Comparison of ENCODE assay signal across 9 mouse cellular contexts in the genomic region with DNA sequence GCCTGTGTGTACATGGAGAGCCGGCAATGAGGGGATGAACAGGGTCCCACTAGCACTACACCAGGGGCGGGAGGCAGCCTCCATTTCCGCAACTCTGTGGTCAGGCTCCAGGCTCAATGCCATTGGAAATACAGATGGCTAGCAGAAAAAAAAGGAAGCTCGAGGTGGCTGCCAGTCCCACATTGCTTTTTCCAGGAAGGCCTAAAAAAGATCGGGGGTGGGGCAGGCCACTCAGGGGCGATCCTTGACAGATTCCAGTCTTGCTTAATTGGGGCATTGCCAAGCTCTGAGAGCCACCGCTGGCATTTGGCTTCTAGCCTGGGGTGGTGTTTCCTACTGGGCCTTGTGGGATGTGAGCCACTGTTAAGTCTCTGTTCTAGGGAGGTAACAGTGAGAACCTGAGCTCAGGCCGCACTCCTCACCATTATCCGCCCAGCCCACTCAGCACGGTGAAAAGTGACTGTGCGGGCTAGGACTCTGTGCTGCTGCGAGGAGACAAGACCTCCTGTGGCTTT.
DNase-seq lines count a peak whose midpoint lies in the region; ATAC-seq lines count a peak whose summit lies in the region.
"Had no signal": no experiment of that assay in that cellular context is flagged by ENCODE, and none has a peak within 500 bp of the region (broad histone marks: within the 10 kb centered on the region; RNA-seq: fewer than 3 reads in every experiment).

No protein-coding gene starts in this region.

- 74% methylated on average over 12 of the region's 12 CpGs for WGBS in forebrain, embryonic 10.5 days
- WGBS in heart, embryonic 16.5 days = 29% methylated on average over 12 of the region's 12 CpGs

- no peaks in the 10 kb centered on the region for H3K36me3 ChIP-seq in forebrain, embryonic 10.5 days (replicated peaks)
- no peaks in the 10 kb centered on the region for H3K36me3 ChIP-seq in heart, embryonic 16.5 days (ENCODE audit: control insufficient read depth, insufficient read depth)

- 0 out of 2 replicates have a peak overlapping the region, but pooled peaks have one; percentile 22 for H3K27ac ChIP-seq in forebrain, embryonic 10.5 days
- H3K27ac ChIP-seq in heart, embryonic 16.5 days (ENCODE audit: low read length) = peak overlapping the region; percentile 88

- H3K27me3 ChIP-seq in forebrain, embryonic 10.5 days (ENCODE audit: poor library complexity, severe bottlenecking) = no peaks in the 10 kb centered on the region
- no peaks in the 10 kb centered on the region for H3K27me3 ChIP-seq in heart, embryonic 16.5 days (ENCODE audit: control insufficient read depth, insufficient read depth, low read length)
- H3K27me3 ChIP-seq: CH12.LX had no signal

- H3K4me3 ChIP-seq in forebrain, embryonic 10.5 days = no peak overlapping the region
- no peak overlapping the region for H3K4me3 ChIP-seq in heart, embryonic 16.5 days (ENCODE audit: low read length)

- ATAC-seq in heart, embryonic 16.5 days (replicated peaks; ENCODE audit: extremely low read depth, insufficient read depth, low FRiP score) = peak; percentile 87
- peak; percentile 87 for ATAC-seq in megakaryocyte progenitor cell, adult 5-6 weeks (replicated peaks; ENCODE audit: poor library complexity)

- H3K9me3 ChIP-seq in forebrain, embryonic 10.5 days = peaks cover 6% of the 10 kb centered on the region; the same call in 1 of the 2 replicates
- H3K9me3 ChIP-seq in heart, embryonic 16.5 days (replicated peaks; ENCODE audit: control insufficient read depth, low read length) = no peaks in the 10 kb centered on the region

- H3K9ac ChIP-seq in heart, embryonic 16.5 days (ENCODE audit: low read length) = peak overlapping the region; percentile 3; the same call in 1 of the 2 replicates

- peak overlapping the region; percentile 17; the same call in 1 of the 2 replicates for H3K4me2 ChIP-seq in heart, embryonic 16.5 days (ENCODE audit: low read depth, low read length)

- H3K4me1 ChIP-seq in forebrain, embryonic 10.5 days = peaks cover 27% of the 10 kb centered on the region
- H3K4me1 ChIP-seq in heart, embryonic 16.5 days (ENCODE audit: control insufficient read depth, insufficient read depth, low read length) = peaks cover 31% of the 10 kb centered on the region

- DNase-seq in layer of hippocampus, adult 8-10 months (ENCODE audit: low spot score in 2 of 2) = peak; percentile 34 to 42
- no peak for DNase-seq in layer of hippocampus, postnatal 25 days (ENCODE audit: extremely low spot score in 1 of 2, low spot score in 1 of 2)
- DNase-seq in adrenal gland, postnatal 25 days = peak; percentile 66
- no peak for DNase-seq in forebrain, embryonic 10.5 days (ENCODE audit: extremely low spot score, low spot score)
- DNase-seq in kidney, postnatal 14 days = peak; percentile 76
- DNase-seq in embryo, embryonic 10.5 days (ENCODE audit: low spot score) = no peak

Comparison
In these comparisons a context has a peak if more than half of its experiments do, and no peak if none do; other contexts are left out.
1. DNase-seq: peak in layer of hippocampus, adult 8-10 months (2 of 2), adrenal gland, postnatal 25 days (single experiment) and kidney, postnatal 14 days (single experiment); none in layer of hippocampus, postnatal 25 days (0 of 2), forebrain, embryonic 10.5 days (single experiment) and embryo, embryonic 10.5 days (single experiment).